Mouse (Mus musculus) embryonic facial prominence, embryonic 11.5 days (tissue): ENCODE results near the gene Gm20388. TPM values are rescaled to one million over a fixed set of nuclear protein-coding genes. Genes with fewer than 3 reads are reported as not detected.

Experiments
- ATAC-seq: fragments of 200-750 bp; cut with Nextera tagmentation; replicated peaks from 2 replicates; pipeline ENCODE4 v1.8.0; 2017; ENCODE audit warnings: low read depth; ENCODE audit not compliant: insufficient number of reproducible peaks, low FRiP score, low TSS enrichment
- DNase-seq: peaks from one replicate; pipeline ENCODE4 v3.0.0-alpha.2; 2015; ENCODE audit warnings: low spot score
- H3K27ac ChIP-seq: fragments of 300-500 bp; sonication (generic); replicated peaks from 2 replicates; pipeline ENCODE4 v1.5.1; 2014; ENCODE audit warnings: mild to moderate bottlenecking, low read depth, low read length, control low read depth
- H3K27me3 ChIP-seq: fragments of 300-500 bp; sonication (generic); 2 replicates; pipeline ENCODE4 v1.6.1; 2014; ENCODE audit warnings: mild to moderate bottlenecking, low read length, moderate library complexity, mixed read lengths; ENCODE audit not compliant: control insufficient read depth, insufficient read depth
- H3K36me3 ChIP-seq: fragments of 300-500 bp; sonication (generic); replicated peaks from 2 replicates; pipeline ENCODE4 v1.6.1; 2014; ENCODE audit warnings: low read depth, mild to moderate bottlenecking, low read length, moderate library complexity, mixed read lengths; ENCODE audit not compliant: control insufficient read depth, insufficient read depth
- H3K4me1 ChIP-seq: fragments of 300-500 bp; sonication (generic); 2 replicates; pipeline ENCODE4 v1.6.1; 2014; ENCODE audit warnings: low read length, mixed read lengths; ENCODE audit not compliant: control insufficient read depth, insufficient read depth
- H3K4me2 ChIP-seq: fragments of 300-500 bp; sonication (generic); 2 replicates; pipeline ENCODE4 v1.6.1; 2014; ENCODE audit warnings: low read depth, mild to moderate bottlenecking, control low read depth, low read length, moderate library complexity
- H3K4me3 ChIP-seq: fragments of 300-500 bp; sonication (generic); 2 replicates; pipeline ENCODE4 v1.5.1; 2014; ENCODE audit warnings: low read depth, low read length, control low read depth
- H3K9ac ChIP-seq: fragments of 300-500 bp; sonication (generic); replicated peaks from 2 replicates; pipeline ENCODE4 v1.6.1; 2014; ENCODE audit warnings: mild to moderate bottlenecking, control low read depth, low read length
- H3K9me3 ChIP-seq: fragments of 300-500 bp; sonication (generic); replicated peaks from 2 replicates; pipeline ENCODE4 v1.6.1; 2016; ENCODE audit warnings: mild to moderate bottlenecking, low read length, inconsistent platforms, mixed read lengths; ENCODE audit not compliant: control insufficient read depth
- WGBS: fragments of 180-500 bp; shearing (Covaris S2); extraction: QIAGEN DNeasy Blood & Tissue Kit; methylation state at CpG from one replicate; pipeline ENCODE4 v1.1.7; 2014; 5-methylcytosine and 5-hydroxymethylcytosine counted together
- polyA plus RNA-seq: library from polyadenylated mRNA; unstranded; fragments of >200 nt; fragmentation: Nextera tagmentation; extraction: Ambion mirVana; gene quantifications from 2 replicates; pipeline ENCODE4 v1.2.1, GENCODE M21; 2014

The Gm20388 gene
- polyA plus RNA-seq, 1 experiment from 2014 or later: 3.1 TPM

DNA sequence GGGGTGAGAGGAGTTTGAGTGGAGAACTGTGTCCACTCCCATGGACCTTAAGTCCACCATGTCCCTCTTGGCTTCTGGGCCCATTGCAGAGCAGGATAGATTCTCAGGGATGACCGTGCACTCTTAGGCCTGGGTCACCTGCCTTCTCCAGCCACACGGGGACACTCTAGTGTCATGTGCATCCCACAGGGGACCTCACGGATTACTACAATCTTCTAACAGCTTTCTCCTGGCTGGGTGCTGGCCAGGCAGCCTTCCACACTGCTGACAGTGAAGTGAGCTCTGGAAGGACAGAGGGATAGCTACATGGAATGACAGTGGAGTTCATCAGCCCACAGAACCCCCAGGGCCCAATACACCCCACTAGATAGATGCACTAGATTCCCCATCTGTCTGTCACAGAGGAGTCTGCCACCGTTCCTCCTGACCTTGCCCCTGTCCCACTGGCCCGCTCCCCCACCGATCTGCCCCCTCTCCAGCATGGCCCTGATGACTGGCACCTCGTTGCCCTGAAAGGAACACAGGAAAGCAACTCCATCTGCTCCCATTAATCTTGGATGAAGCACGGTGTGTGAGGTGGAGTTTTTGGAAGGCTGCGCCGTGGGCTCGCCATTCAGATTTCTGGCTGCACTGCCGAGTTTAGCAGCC is 2287.9 kb downstream of the Gm20388 start:
- WGBS: 74% methylated on average over 12 of the region's 12 CpGs
- H3K4me2 ChIP-seq: no peak overlapping the region
- H3K4me1 ChIP-seq: peaks cover 4% of the 10 kb centered on the region; the same call in 1 of the 2 replicates
- H3K4me3 ChIP-seq: no peak overlapping the region
- no peak overlapping the region for H3K27ac ChIP-seq
- DNase-seq (no peak), ATAC-seq (no peak)
- no peaks in the 10 kb centered on the region for H3K27me3 ChIP-seq
- no peaks in the 10 kb centered on the region for H3K36me3 ChIP-seq
- H3K9ac ChIP-seq: no peak overlapping the region
- H3K9me3 ChIP-seq: no peaks in the 10 kb centered on the region

DNA sequence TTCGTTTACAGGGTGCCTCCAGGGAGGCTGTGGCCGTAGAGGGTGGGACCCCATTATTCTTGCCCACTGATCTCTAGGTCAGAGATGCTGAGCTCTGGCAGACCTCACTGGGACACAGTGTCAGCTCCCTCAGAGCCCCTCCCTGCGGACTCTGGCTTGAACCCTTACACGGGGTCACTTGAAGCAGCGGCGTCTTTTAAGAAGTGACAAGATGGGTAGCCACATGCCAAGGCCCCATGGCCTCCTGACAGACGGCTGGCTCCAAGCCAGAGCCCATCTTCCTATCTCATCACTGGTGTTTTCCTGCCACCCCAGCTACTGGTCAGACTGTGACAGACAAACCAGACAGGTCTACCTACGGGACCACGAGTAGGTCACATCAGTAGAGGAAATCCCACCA is 2288.6 kb downstream of the Gm20388 start:
- Histone ChIP-seq H3K4me3 (no peak overlapping the region), H3K9ac (no peak overlapping the region), H3K4me2 (no peak overlapping the region), H3K27ac (no peak overlapping the region), H3K4me1 (peaks cover 1% of the 10 kb centered on the region; the same call in 1 of the 2 replicates), H3K36me3 (no peaks in the 10 kb centered on the region), H3K9me3 (no peaks in the 10 kb centered on the region), H3K27me3 (no peaks in the 10 kb centered on the region)
- ATAC-seq (no peak), DNase-seq (no peak)
- 85% methylated on average over 9 of the region's 9 CpGs for WGBS

- ATAC-seq (no peak), DNase-seq (no peak)
- H3K4me2 ChIP-seq: no peak overlapping the region
- H3K27me3 ChIP-seq: no peaks in the 10 kb centered on the region
- no peaks in the 10 kb centered on the region for H3K9me3 ChIP-seq
- WGBS: 91% methylated on average over 4 of the region's 4 CpGs
- no peaks in the 10 kb centered on the region for H3K36me3 ChIP-seq
- H3K4me3 ChIP-seq: no peak overlapping the region
- H3K9ac ChIP-seq: no peak overlapping the region
- H3K4me1 ChIP-seq: no peaks in the 10 kb centered on the region
- H3K27ac ChIP-seq: no peak overlapping the region
Observed at GRCm38 (mm10) chr8:122199841-122200240, 2289.2 kb downstream of the Gm20388 start.

DNA sequence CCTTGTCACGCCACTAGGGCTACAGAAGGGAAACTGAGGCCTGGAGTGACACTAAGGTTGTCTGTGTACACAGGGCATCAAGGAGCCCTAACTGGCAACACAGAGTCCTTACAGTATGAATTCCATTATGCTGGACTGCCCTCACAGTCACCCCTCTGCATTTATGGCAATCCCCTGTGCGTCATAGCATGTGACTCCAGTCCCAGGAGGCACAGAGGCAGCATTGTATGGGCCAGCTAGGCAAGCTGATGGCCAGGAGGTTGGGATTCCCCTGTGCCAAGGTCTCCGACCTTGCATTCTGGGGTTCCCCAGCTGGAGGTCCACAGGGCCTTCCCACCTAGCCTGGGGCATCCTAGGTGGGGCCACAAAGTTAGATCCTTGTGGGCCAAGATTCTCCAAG is 2300.9 kb downstream of the Gm20388 start:
- WGBS: 74% methylated on average over 3 of the region's 3 CpGs
- Histone ChIP-seq H3K27me3 (no peaks in the 10 kb centered on the region), H3K4me2 (no peak overlapping the region), H3K4me1 (peaks cover 7% of the 10 kb centered on the region), H3K9ac (no peak overlapping the region), H3K36me3 (no peaks in the 10 kb centered on the region), H3K9me3 (no peaks in the 10 kb centered on the region), H3K4me3 (no peak overlapping the region), H3K27ac (no peak overlapping the region)
- ATAC-seq: no peak
- DNase-seq: no peak

- H3K27ac ChIP-seq: no peak overlapping the region
- no peak for ATAC-seq
- peaks cover 7% of the 10 kb centered on the region for H3K4me1 ChIP-seq
- H3K36me3 ChIP-seq: no peaks in the 10 kb centered on the region
- H3K9me3 ChIP-seq: no peaks in the 10 kb centered on the region
- WGBS: 72% methylated on average over 8 of the region's 8 CpGs
- H3K4me3 ChIP-seq: no peak overlapping the region
- no peak for DNase-seq
- no peaks in the 10 kb centered on the region for H3K27me3 ChIP-seq
- H3K4me2 ChIP-seq: no peak overlapping the region
- no peak overlapping the region; the same call in 1 of the 2 replicates for H3K9ac ChIP-seq
Observed at GRCm38 (mm10) chr8:122215630-122216029, 2305.0 kb downstream of the Gm20388 start.

DNA sequence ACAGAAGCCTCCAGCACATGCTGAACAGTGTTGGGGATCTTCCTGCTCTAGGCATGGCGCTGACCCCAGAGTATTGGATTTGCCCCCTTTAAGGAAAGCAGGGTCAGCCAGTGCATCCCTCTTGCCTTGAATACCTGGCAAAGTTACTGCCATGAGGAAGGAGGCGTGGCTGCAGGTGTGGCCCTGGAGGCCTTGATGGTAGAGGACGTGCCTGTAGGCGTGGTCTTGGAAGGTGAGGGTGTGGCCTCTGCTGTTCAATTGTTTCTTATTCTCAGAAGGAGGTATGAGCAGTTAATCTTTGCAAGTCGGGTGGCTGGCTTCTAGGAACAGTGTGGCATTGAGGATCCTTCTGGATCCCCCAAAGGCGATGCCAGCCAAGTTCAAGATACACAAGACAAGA is 2305.8 kb downstream of the Gm20388 start:
- Histone ChIP-seq H3K27ac (no peak overlapping the region), H3K4me1 (peaks cover 7% of the 10 kb centered on the region), H3K4me2 (no peak overlapping the region), H3K9ac (no peak overlapping the region), H3K27me3 (no peaks in the 10 kb centered on the region), H3K36me3 (no peaks in the 10 kb centered on the region), H3K4me3 (no peak overlapping the region), H3K9me3 (no peaks in the 10 kb centered on the region)
- DNase-seq: no peak
- ATAC-seq: no peak
- WGBS: 65% methylated on average over 6 of the region's 6 CpGs

DNA sequence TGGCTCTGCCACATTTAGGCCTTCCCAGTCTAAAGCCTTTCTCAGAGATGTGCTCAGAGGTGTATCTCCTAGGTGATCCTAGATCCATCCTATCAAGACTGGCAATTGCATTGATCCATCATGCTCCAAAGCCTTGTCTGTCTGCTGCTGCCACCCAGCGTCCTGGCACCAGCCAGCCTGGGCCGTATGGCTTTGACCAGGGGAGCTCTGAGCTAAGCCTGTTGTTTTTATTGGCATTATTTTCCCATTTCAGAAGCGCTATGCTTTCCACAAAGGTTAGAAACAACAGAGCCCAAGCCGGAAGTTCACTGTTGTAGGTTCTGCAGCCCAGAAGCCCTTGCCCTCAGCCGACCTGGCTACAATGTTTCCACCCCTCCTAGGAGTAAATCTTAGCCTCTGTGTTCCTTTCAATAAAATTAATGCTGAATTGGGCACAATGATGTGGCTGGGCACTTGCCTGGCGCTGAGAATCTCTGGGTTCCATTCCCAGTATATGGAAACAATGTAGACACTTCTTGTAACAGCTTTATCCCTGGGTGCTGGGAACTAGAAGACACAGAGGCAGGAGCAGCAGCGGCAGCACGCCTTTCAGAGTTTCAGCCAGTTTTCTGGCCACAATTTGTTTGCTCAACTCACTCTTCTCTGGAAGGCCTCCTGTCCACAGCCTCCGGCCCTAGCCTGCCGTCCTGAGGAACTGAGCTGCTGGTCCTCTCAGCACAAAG is 2307.0 kb downstream of the Gm20388 start:
- ATAC-seq (no peak), DNase-seq (no peak)
- WGBS: 82% methylated on average over 10 of the region's 10 CpGs
- H3K4me2 ChIP-seq: no peak overlapping the region
- H3K4me3 ChIP-seq: no peak overlapping the region
- H3K27ac ChIP-seq: no peak overlapping the region
- no peaks in the 10 kb centered on the region for H3K9me3 ChIP-seq
- no peaks in the 10 kb centered on the region for H3K36me3 ChIP-seq
- no peaks in the 10 kb centered on the region for H3K27me3 ChIP-seq
- H3K4me1 ChIP-seq: peaks cover 7% of the 10 kb centered on the region
- H3K9ac ChIP-seq: no peak overlapping the region

GRCm38 (mm10) chr8:122223976-122224649 is 2313.5 kb downstream of the Gm20388 start:
- H3K9me3 ChIP-seq: no peaks in the 10 kb centered on the region
- H3K9ac ChIP-seq: no peak overlapping the region
- H3K27ac ChIP-seq: no peak overlapping the region
- no peaks in the 10 kb centered on the region for H3K4me1 ChIP-seq
- DNase-seq (no peak), ATAC-seq (no peak)
- no peak overlapping the region for H3K4me2 ChIP-seq
- no peaks in the 10 kb centered on the region for H3K36me3 ChIP-seq
- H3K4me3 ChIP-seq: no peak overlapping the region
- peaks cover 4% of the 10 kb centered on the region for H3K27me3 ChIP-seq
- WGBS: 62% methylated on average over 10 of the region's 10 CpGs
